Mouse (Mus musculus) G1E-ER4 (cell line): ENCODE data around the gene Cela3b. TPM values are rescaled to one million over a fixed set of nuclear protein-coding genes. Genes with fewer than 3 reads are reported as not detected.

Experiments used
- GATA1 ChIP-seq: IDR thresholded peaks from one replicate; pipeline ENCODE4 v1.8.0; 2012; ENCODE audit warnings: low read length, inconsistent platforms
- polyA plus RNA-seq: library from polyadenylated mRNA; stranded (reverse); fragments of >175 nt; gene quantifications from 2 replicates; pipeline ENCODE4 v1.2.3, GENCODE M21; 2012

Cela3b gene
- polyA plus RNA-seq, 1 experiment, result not detected

GRCm38 (mm10) chr4:137371596-137372523 is 58.5 kb downstream of the Cela3b start:
- no peak for TF ChIP-seq GATA1

Other genes starting within 250 kb of the Cela3b start
- not detected in 2 replicates for gene Wnt4, start 153.1 kb downstream of the Cela3b start, polyA plus RNA-seq
- 12.2 and 17.0 TPM in 2 replicates for gene Cdc42, start 72.8 kb downstream of the Cela3b start, polyA plus RNA-seq
- not detected in 2 replicates for gene Cela3a, start 20.7 kb downstream of the Cela3b start, polyA plus RNA-seq
- not detected in 2 replicates for gene 1700013G24Rik, start 22.7 kb upstream of the Cela3b start, polyA plus RNA-seq
- gene Hspg2, start 38.2 kb upstream of the Cela3b start, polyA plus RNA-seq, result not detected in 2 replicates
- gene Ldlrad2, start 144.0 kb upstream of the Cela3b start, polyA plus RNA-seq, result not detected in 2 replicates
- gene Usp48, start 163.2 kb upstream of the Cela3b start, polyA plus RNA-seq, result 23.6 and 46.2 TPM in 2 replicates
- not detected in 2 replicates for gene Rap1gap, start 234.2 kb upstream of the Cela3b start, polyA plus RNA-seq